Mouse (Mus musculus) CH12.LX (cell line): ENCODE measurements at regions not wholly inside any gene's neighbourhood (a gene's known extent, or its start where the extent isn't known, plus 50 kb on each side); places are given as distances from the start of the nearest gene placed in this dataset.

Experiments
- DNase-seq: peaks from one replicate; pipeline ENCODE4 v3.0.0-alpha.2; 2013; ENCODE audit errors: extremely low read depth
- H3K27ac ChIP-seq: 2 replicates; pipeline ENCODE4 v1.5.1; 2012; ENCODE audit warnings: low read depth, mild to moderate bottlenecking, control low read depth, moderate library complexity; ENCODE audit not compliant: insufficient read depth
- H3K27me3 ChIP-seq: replicated peaks from 2 replicates; pipeline ENCODE3; 2012; ENCODE audit warnings: inconsistent platforms
- H3K36me3 ChIP-seq, 2 experiments: replicated peaks in 1 of 2; 2 replicates each; pipeline versions ENCODE3 to v1.6.1; 2012; ENCODE audit warnings: inconsistent platforms in 1 of 2, low read length in 1 of 2, mild to moderate bottlenecking in 1 of 2, mixed read lengths in 1 of 2, moderate library complexity in 1 of 2; ENCODE audit not compliant: control insufficient read depth in 1 of 2, insufficient read depth in 1 of 2
- H3K4me1 ChIP-seq, 2 experiments: 2 replicates each; pipeline ENCODE4 v1.6.1; 2012; ENCODE audit warnings: inconsistent platforms in 1 of 2, moderate library complexity in 1 of 2; ENCODE audit not compliant: insufficient read depth in 2 of 2, control insufficient read depth in 1 of 2
- H3K4me2 ChIP-seq: 2 replicates; pipeline ENCODE4 v1.6.1; 2012; ENCODE audit warnings: low read depth, mild to moderate bottlenecking, control low read depth; ENCODE audit not compliant: poor library complexity, insufficient read depth, severe bottlenecking
- H3K4me3 ChIP-seq, 3 experiments: fragments of 150-350 bp in 1 of 3; sonication (generic) in 1 of 3; replicated peaks in 1 of 3; 2 replicates each; pipeline versions ENCODE3 to v1.5.1; 2011 to 2012; ENCODE audit warnings: low read depth in 2 of 3, low read length in 2 of 3, mild to moderate bottlenecking in 2 of 3, moderate library complexity in 2 of 3, control low read depth in 1 of 3, improper control_type of control experiment in 1 of 3, inconsistent platforms in 1 of 3, mixed read lengths in 1 of 3; ENCODE audit not compliant: poor library complexity in 1 of 3
- H3K79me2 ChIP-seq: replicated peaks from 2 replicates; pipeline ENCODE4 v1.6.1; 2012; ENCODE audit warnings: mild to moderate bottlenecking, moderate library complexity; ENCODE audit not compliant: control insufficient read depth, poor library complexity, insufficient read depth, severe bottlenecking; ENCODE audit errors: extremely low read depth
- H3K9ac ChIP-seq: 2 replicates; pipeline ENCODE4 v1.6.1; 2012; ENCODE audit warnings: low read depth, mild to moderate bottlenecking, control low read depth, moderate library complexity; ENCODE audit not compliant: insufficient read depth
- H3K9me3 ChIP-seq: replicated peaks from 2 replicates; pipeline ENCODE3; 2012; ENCODE audit warnings: low read length, inconsistent platforms, mixed read lengths
- BHLHE40 ChIP-seq: IDR thresholded peaks from 2 replicates; pipeline ENCODE4 v1.6.1; 2011; ENCODE audit warnings: mild to moderate bottlenecking, low read depth, low read length, improper control_type of control experiment
- CHD1 ChIP-seq: IDR thresholded peaks from 2 replicates; pipeline ENCODE4 v1.6.1; 2012; ENCODE audit warnings: low read depth, low read length, improper control_type of control experiment, inconsistent platforms
- CHD2 ChIP-seq: IDR thresholded peaks from 2 replicates; pipeline ENCODE4 v1.6.1; 2011; ENCODE audit warnings: low read length, improper control_type of control experiment
- CTCF ChIP-seq, 2 experiments: IDR thresholded peaks in 1 of 2; conservative IDR thresholded peaks in 1 of 2; 2 replicates each; pipeline ENCODE4 v1.5.1; 2011 to 2012; ENCODE audit warnings: low read depth in 2 of 2, low read length in 2 of 2, improper control_type of control experiment in 1 of 2, inconsistent platforms in 1 of 2, mild to moderate bottlenecking in 1 of 2, moderate library complexity in 1 of 2
- ELF1 ChIP-seq: IDR thresholded peaks from 2 replicates; pipeline ENCODE4 v1.6.1; 2014; ENCODE audit warnings: low read depth, mild to moderate bottlenecking, inconsistent platforms, low read length, improper control_type of control experiment
- EP300 ChIP-seq: IDR thresholded peaks from 2 replicates; pipeline ENCODE4 v1.6.1; 2011; ENCODE audit warnings: low read length, improper control_type of control experiment
- ETS1 ChIP-seq: conservative IDR thresholded peaks from 2 replicates; pipeline ENCODE4 v1.6.1; 2012; ENCODE audit warnings: low read depth, mild to moderate bottlenecking, inconsistent platforms, low read length, improper control_type of control experiment, moderate library complexity
- HCFC1 ChIP-seq: IDR thresholded peaks from 2 replicates; pipeline ENCODE4 v1.6.1; 2012; ENCODE audit warnings: low read depth, mild to moderate bottlenecking, inconsistent platforms, low read length, improper control_type of control experiment
- IRF4 ChIP-seq: IDR thresholded peaks from 2 replicates; pipeline ENCODE4 v1.6.1; 2014; ENCODE audit warnings: low read depth, mild to moderate bottlenecking, inconsistent platforms, low read length, improper control_type of control experiment
- JUND ChIP-seq: conservative IDR thresholded peaks from 2 replicates; pipeline ENCODE4 v1.6.1; 2011; ENCODE audit warnings: low read depth, low read length, improper control_type of control experiment
- KAT2A ChIP-seq: IDR thresholded peaks from 2 replicates; pipeline ENCODE4 v1.6.1; 2012; ENCODE audit warnings: low read length, improper control_type of control experiment, inconsistent platforms; ENCODE audit not compliant: insufficient replicate concordance
- MAFK ChIP-seq: IDR thresholded peaks from 2 replicates; pipeline ENCODE4 v1.6.1; 2011; ENCODE audit warnings: low read length, improper control_type of control experiment; ENCODE audit not compliant: insufficient replicate concordance
- MAZ ChIP-seq: IDR thresholded peaks from 2 replicates; pipeline ENCODE4 v1.6.1; 2012; ENCODE audit warnings: low read depth, mild to moderate bottlenecking, inconsistent platforms, low read length, improper control_type of control experiment, moderate library complexity
- MEF2A ChIP-seq: IDR thresholded peaks from 2 replicates; pipeline ENCODE4 v1.6.1; 2014; ENCODE audit warnings: low read depth, mild to moderate bottlenecking, inconsistent platforms, low read length, improper control_type of control experiment, borderline replicate concordance
- MYC ChIP-seq: IDR thresholded peaks from 2 replicates; pipeline ENCODE4 v1.6.1; 2011; ENCODE audit warnings: low read depth, mild to moderate bottlenecking, improper control_type of control experiment, low read length
- NELFE ChIP-seq: IDR thresholded peaks from 2 replicates; pipeline ENCODE4 v1.6.1; 2011; ENCODE audit warnings: low read depth, low read length, improper control_type of control experiment
- NRF1 ChIP-seq: IDR thresholded peaks from 2 replicates; pipeline ENCODE4 v1.6.1; 2014; ENCODE audit warnings: low read depth, mild to moderate bottlenecking, inconsistent platforms, low read length, improper control_type of control experiment, moderate library complexity
- PAX5 ChIP-seq: IDR thresholded peaks from 2 replicates; pipeline ENCODE4 v1.6.1; 2012; ENCODE audit warnings: low read length, inconsistent platforms, mixed read lengths
- RAD21 ChIP-seq: IDR thresholded peaks from 2 replicates; pipeline ENCODE4 v1.6.1; 2011; ENCODE audit warnings: low read depth, mild to moderate bottlenecking, low read length, improper control_type of control experiment, moderate library complexity
- SIN3A ChIP-seq: IDR thresholded peaks from 2 replicates; pipeline ENCODE4 v1.6.1; 2012; ENCODE audit warnings: low read length, improper control_type of control experiment, inconsistent platforms
- SMC3 ChIP-seq: IDR thresholded peaks from 2 replicates; pipeline ENCODE4 v1.6.1; 2011; ENCODE audit warnings: low read depth, low read length, improper control_type of control experiment
- TBP ChIP-seq: conservative IDR thresholded peaks from 2 replicates; pipeline ENCODE4 v1.6.1; 2011; ENCODE audit warnings: low read depth, low read length, improper control_type of control experiment
- UBTF ChIP-seq: IDR thresholded peaks from 2 replicates; pipeline ENCODE4 v1.6.1; 2012; ENCODE audit warnings: low read depth, mild to moderate bottlenecking, inconsistent platforms, low read length, improper control_type of control experiment, moderate library complexity
- USF1 ChIP-seq: IDR thresholded peaks from 2 replicates; pipeline ENCODE4 v1.6.1; 2014; ENCODE audit warnings: low read depth, mild to moderate bottlenecking, inconsistent platforms, low read length, improper control_type of control experiment
- ZC3H11A ChIP-seq: IDR thresholded peaks from 2 replicates; pipeline ENCODE4 v1.6.1; 2012; ENCODE audit warnings: low read depth, mild to moderate bottlenecking, inconsistent platforms, low read length, improper control_type of control experiment
- ZKSCAN1 ChIP-seq: IDR thresholded peaks from 2 replicates; pipeline ENCODE4 v1.6.1; 2012; ENCODE audit warnings: low read depth, inconsistent platforms, low read length, improper control_type of control experiment, borderline replicate concordance
- ZMIZ1 ChIP-seq: IDR thresholded peaks from 2 replicates; pipeline ENCODE4 v1.6.1; 2012; ENCODE audit warnings: low read depth, mild to moderate bottlenecking, inconsistent platforms, low read length, improper control_type of control experiment
- dilution Hi-C: fragments of 300-500 bp; cut with MboI; formaldehyde crosslinking; loops from 2 replicates; pipeline ENCODE4 v1.14.3; 2020; ENCODE audit warnings: low sequenced_read_pairs; ENCODE audit not compliant: extremely low pct_unique_long_range_greater_than_20kb, extremely low pct_ligation_motif_present
- in situ Hi-C: fragments of 300-500 bp; cut with MboI; formaldehyde crosslinking; loops from 3 replicates; pipeline ENCODE4 v1.14.3; 2019; ENCODE audit warnings: low sequenced_read_pairs, low pct_ligation_motif_present, low pct_unique_long_range_greater_than_20kb, mixed read lengths

GRCm38 (mm10) chr15:36943492-36944112 lies 64.0 kb downstream of the Zfp706 start:
- H3K9ac ChIP-seq: no peak overlapping the region
- in situ Hi-C loops (no loop called here), dilution Hi-C loops (no loop called here)
- no peaks in the 10 kb centered on the region for H3K79me2 ChIP-seq
- H3K4me3 ChIP-seq: no peak overlapping the region
- H3K4me2 ChIP-seq: no peak overlapping the region
- H3K4me1 ChIP-seq: peaks cover 3 to 12% of the 10 kb centered on the region in 2 experiments; a peak in 3 of 4 replicates
- no peaks in the 10 kb centered on the region for H3K27me3 ChIP-seq
- H3K36me3 ChIP-seq: peaks cover 0 to 8% of the 10 kb centered on the region in 2 experiments
- no peaks in the 10 kb centered on the region for H3K9me3 ChIP-seq
- no peak for DNase-seq
- TF ChIP-seq RAD21 (no peak), ETS1 (no peak), MAZ (no peak), EP300 (no peak), UBTF (no peak), SIN3A (no peak), MEF2A (no peak), BHLHE40 (no peak), TBP (no peak), SMC3 (no peak), USF1 (no peak), HCFC1 (no peak), IRF4 (no peak), CHD2 (no peak), CTCF (conservative IDR thresholded peaks at IDR 0.05 in 1 of 2, IDR thresholded peaks at IDR 0.05 in 1 of 2; ENCODE audit: low read depth in 2 of 2, low read length in 2 of 2) (no peak), ELF1 (no peak), NRF1 (no peak), MAFK (no peak)
- H3K27ac ChIP-seq: no peak overlapping the region

GRCm38 (mm10) chr15:36942261-36942660 lies 65.3 kb downstream of the Zfp706 start:
- no peak overlapping the region for H3K9ac ChIP-seq
- in situ Hi-C loops (no loop called here), dilution Hi-C loops (no loop called here)
- TF ChIP-seq JUND (no peak), MYC (no peak), ZMIZ1 (no peak), ZKSCAN1 (no peak), MAZ (no peak), USF1 (no peak), CHD2 (no peak), CTCF (conservative IDR thresholded peaks at IDR 0.05 in 1 of 2, IDR thresholded peaks at IDR 0.05 in 1 of 2; ENCODE audit: low read depth in 2 of 2, low read length in 2 of 2) (no peak), NELFE (no peak), PAX5 (no peak), CHD1 (no peak), SMC3 (no peak), MAFK (no peak), EP300 (no peak), ZC3H11A (no peak), TBP (no peak), SIN3A (no peak), BHLHE40 (no peak), KAT2A (no peak)
- peaks cover 0 to 8% of the 10 kb centered on the region in 2 experiments for H3K36me3 ChIP-seq
- H3K79me2 ChIP-seq: no peaks in the 10 kb centered on the region
- no peaks in the 10 kb centered on the region for H3K9me3 ChIP-seq
- H3K4me3 ChIP-seq: no peak overlapping the region
- no peak for DNase-seq
- no peak overlapping the region for H3K4me2 ChIP-seq
- H3K27ac ChIP-seq: no peak overlapping the region
- peaks cover 8 to 18% of the 10 kb centered on the region in 2 experiments for H3K4me1 ChIP-seq
- no peaks in the 10 kb centered on the region for H3K27me3 ChIP-seq
